Mouse (Mus musculus): ENCODE results near the gene Gm10337. TPM values are rescaled to one million over a fixed set of nuclear protein-coding genes. Genes with fewer than 3 reads are reported as not detected.
A peak's percentile ranks its signal among the peaks of the same experiment; 100 is the strongest.

Gm10337 gene
- total RNA-seq, 2 experiments from 2014 or later: not detected

DNA sequence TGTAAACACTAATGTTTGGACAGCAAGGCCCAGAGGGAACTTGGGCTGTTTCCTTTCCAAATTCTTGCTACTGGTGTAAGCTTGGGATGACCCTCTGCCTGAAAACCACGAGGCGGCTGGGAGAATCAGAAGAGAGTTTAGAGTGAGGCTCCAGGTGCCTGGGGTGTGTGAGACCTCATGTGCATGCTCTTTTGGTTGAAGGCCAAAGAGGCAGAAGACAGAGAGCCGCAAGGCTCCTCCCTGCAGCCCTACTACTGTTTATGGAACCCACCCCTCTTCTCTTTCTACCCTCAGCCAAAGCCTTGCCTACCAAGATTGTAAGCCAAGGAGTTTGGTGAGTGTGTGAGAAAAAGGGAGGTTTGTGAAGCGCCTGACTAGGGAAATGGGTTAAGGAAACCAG lies 12.3 kb downstream of the Gm10337 start:
- intact Hi-C loops (cut with DNase I): no loop called here

DNA sequence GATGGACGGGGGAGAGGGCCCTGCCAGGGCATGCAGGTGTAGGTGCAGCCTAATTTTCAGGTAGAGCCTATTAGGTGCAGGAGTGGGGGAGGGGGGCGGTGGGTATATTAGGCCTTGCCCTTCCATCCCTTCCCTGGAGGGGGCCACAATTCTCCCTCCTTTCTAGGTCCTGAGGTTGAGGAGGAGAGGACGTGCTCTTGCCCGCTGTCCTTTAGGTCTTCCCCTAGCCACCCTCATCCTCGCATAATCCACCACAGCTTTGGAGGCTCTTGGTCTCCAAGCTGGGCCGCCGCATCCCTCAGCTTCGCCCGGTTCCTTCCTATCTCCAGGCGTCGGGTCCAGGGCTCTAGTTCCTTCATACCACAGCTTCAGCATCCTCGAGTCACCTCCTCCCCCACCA lies 12.8 kb downstream of the Gm10337 start:
- intact Hi-C loops (cut with DNase I): no loop called here
- DNase-seq: no peak

More for the DNA sequence above, 12.3 kb downstream of the Gm10337 start:
- DNase-seq: no peak

DNA sequence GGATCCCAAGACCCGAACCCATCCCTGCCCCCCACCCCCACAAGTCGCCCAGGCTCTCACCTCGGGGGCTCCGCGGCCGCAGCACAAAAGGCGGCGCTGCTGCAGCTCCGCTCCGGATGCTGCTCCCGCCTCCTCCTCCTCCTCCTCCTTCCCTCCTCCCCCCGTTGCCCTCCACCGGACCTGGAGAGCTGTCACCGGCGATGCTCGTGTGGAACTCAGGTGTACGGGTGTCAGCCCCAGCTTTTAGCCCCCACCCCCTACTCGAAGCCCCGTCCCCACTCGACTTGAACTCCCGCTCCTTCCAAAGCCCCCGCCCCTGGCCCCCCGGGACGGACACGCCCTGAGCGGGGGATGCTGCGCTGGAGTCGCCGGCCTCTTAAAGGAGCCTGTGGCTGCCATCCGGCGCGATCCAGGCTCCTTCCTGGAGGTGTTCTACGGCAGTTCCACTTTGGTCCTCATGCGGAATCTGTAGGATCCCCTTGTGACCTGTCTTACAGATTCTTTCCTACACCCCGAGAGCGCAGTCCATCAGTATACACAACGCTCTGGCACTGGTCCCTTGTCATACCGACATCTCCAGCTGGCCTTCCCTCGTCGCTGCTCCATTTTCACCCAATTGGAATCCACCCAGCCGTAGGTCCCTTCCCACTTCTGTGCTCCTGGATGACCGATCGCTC lies 13.3 kb downstream of the Gm10337 start, which contains the start of gene Map3k12:
Gene Map3k12 (minus strand): TSS at position 337 of the 677 bp plus-strand sequence.
- intact Hi-C loops (cut with DNase I): no loop called here
- DNase-seq: peak; percentile 78

DNA sequence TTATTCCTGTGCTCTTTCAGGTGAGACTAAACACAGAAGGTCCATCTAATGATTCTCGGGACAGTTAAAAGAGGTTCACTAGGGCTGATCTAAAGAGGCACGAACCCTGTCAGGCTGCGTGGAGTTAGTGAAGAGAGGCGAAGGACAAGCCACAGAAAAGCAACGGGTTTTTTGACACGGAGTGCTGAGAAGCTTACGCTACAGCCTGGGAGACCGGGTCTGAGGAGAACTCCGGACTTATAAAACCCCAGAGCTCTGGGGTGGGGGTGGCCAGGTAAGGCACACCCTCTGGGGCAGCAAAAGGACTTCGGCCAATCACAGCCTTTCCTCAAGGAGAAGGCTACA lies 14.1 kb downstream of the Gm10337 start:
- DNase-seq: no peak
- intact Hi-C loops (cut with DNase I): no loop called here

DNA sequence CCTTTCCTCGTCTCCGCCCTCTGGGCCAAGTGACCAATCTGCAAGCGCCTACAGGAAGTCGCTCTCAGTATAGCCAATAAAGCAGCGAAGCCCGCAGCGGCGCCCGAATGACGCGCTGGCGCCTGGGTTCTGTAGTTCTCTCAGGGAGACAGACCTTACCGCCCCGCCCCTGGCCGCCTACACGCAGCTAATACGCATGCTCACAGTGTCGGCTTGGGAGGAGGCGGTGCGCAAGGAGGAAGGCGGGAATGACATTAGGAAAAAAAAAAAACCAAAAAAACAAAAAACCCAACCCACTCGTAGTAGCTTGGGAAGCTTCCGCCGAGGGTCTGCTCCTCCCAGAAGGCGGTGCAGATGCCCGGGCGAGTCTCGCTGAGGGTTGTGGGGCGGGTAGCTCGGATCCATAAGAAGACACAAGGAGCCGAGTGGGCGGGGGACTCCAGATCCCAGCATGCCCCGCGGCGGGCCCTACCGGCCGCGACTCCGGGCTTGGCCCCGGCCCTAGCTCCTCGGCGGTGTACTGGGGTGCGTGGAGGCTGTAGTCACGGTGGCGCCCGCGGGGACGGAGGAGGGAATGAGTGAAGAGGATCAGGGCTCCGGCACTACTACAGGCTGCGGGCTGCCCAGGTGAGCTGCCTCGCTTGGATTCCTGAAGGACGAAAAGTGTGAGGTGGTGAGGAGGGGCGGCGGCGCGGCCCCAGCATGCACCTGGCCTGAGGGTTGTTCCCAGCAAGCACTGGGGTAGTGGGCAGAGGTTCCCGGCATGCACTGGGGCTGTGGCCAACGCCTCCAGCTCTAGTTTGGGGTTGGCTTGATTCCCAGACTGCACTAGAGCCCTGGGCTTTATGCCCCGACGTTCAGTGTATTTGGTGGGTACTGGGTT lies 14.7 kb downstream of the Gm10337 start, which contains the start of gene Tarbp2:
Gene Tarbp2 (plus strand): TSS at position 217 of the 883 bp plus-strand sequence.
- intact Hi-C loops (cut with DNase I): no loop called here
- DNase-seq: peak; percentile 99

DNA sequence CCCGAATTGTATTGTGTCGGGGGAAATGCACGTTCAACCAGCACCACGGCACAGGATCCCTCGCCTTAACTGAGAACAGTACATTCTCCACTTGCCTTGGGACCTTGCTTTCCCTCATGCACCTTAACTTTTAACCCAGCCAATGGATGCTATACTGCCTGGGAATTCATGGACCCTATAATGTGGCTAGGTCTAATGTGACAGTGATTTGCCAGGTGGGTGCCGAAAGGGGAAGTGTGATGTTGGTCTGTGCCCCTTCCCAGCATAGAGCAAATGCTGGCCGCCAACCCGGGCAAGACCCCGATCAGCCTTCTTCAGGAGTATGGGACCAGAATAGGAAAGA lies 15.3 kb downstream of the Gm10337 start:
- intact Hi-C loops (cut with DNase I): no loop called here
- DNase-seq: no peak

DNA sequence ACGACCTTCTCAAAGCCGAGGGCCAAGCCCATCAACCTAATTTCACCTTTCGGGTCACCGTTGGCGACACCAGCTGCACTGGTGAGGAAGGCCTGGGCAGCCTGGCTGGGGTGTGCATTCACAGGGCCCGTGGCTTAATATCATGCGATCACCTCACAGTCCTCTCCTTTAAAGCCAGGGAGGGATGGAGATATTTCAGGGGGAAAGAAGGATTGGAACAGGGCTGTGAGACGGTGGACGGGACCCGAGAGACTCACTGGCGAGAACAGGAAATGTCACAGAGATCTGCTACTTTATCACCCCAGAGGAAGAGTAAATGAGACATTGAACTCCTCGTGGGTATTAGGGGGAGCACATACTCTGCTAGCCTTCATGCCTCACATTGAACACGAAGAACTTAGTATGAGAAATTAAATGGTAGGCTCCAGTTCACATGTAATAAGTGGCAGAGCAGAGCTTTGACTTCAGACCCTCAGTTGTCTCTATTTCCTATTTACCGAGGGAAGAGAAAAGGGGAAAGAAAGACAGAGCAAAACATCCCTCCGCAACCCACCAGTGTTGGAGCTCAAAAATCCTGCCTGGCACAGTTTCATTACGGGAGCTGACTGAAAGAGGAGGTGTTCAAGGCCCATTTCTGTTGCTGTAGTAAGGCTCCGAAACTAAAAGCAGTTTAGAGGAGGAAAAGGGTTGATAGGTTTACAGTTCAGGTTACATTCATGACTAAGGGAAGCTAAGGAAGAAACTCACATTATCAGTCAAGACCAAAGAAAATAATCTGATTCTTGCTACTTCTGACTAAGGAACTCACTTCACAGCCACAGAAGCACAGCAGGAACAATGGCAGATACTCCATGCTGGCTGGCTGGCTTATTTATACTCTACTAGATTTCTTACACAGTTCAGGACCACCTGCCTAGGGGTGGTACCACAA lies 16.0 kb downstream of the Gm10337 start:
- intact Hi-C loops (cut with DNase I): loop anchor here (10.0 kb wide), 1 partner anchor 135 kb away; no protein-coding TSS in a partner anchor
- DNase-seq: no peak

DNA sequence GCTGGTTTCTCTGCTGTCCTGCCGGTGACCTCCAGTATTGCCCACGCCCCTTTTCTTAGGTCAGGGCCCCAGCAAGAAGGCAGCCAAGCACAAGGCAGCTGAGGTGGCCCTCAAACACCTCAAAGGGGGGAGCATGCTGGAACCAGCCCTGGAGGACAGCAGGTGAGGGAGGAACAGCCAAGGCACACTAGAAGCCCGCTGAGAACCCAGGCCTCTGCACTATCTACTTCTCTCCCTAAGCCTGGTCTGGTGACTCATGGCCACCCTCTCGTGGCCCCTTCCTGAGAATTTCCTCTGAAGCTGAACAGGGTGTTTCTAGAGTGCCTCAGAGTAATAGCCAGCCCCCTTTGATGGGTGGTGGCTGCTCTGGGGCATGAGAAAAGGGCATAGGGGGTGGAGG lies 16.9 kb downstream of the Gm10337 start:
- intact Hi-C loops (cut with DNase I): loop anchor here (10.0 kb wide), 1 partner anchor 136 kb away; no protein-coding TSS in a partner anchor
- no peak for DNase-seq

DNA sequence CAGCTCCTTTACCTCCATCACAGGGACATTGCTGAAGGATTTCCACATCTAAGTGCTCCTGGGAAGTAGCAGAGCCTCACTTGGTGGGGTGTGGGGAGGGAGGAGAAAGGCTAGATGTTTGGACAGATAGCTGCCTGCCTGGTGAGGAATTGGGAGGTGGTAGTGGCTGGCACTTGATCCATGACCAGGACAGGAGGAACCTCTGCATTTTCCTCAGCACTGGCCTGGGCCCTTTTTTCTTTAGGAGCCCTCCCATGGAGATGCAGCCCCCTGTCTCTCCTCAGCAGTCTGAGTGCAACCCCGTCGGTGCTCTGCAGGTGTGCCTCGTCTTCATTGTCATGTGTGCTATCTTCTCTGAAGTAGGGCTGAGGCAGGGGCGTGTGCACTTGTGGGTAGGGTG lies 18.0 kb downstream of the Gm10337 start:
- intact Hi-C loops (cut with DNase I): loop anchor here (10.0 kb wide), 1 partner anchor 137 kb away; no protein-coding TSS in a partner anchor
- no peak for DNase-seq

DNA sequence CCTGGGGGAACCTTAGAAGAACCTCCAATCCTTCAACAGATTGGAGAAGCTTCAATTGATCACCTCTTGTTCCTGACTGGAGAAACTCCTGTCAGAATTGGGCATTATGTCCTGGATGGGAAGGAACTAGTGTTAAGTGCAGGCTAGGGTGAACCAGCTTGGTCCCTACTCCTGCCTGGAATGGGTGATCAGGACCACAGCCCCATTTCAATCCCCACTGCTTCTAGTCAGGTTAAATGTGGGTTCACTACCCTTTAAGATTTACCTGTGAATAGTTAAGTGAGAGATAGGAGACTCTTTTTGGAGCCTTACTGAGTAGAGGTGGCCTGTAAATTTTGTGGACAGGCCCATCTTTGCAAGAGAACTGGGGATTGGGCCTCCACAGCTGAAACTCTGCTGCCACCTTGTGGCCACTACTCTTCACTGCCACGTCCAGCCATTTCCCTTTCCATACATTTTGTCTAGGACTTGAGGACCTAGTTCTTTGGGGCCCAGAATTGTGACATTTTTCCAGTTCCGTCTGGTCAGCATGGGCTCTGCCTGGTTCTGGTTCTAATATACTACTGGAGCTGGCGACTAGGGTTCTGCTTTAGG lies 21.5 kb downstream of the Gm10337 start, which contains the start of gene Npff:
Gene Npff (minus strand): TSS at position 51 of the 594 bp plus-strand sequence.
- intact Hi-C loops (cut with DNase I): loop anchor here (5.0 to 10.0 kb wide), 3 partner anchors 140 to 1908 kb away; partner anchors contain the start of gene Dazap2
- DNase-seq: peak; percentile 77 to 84

DNA sequence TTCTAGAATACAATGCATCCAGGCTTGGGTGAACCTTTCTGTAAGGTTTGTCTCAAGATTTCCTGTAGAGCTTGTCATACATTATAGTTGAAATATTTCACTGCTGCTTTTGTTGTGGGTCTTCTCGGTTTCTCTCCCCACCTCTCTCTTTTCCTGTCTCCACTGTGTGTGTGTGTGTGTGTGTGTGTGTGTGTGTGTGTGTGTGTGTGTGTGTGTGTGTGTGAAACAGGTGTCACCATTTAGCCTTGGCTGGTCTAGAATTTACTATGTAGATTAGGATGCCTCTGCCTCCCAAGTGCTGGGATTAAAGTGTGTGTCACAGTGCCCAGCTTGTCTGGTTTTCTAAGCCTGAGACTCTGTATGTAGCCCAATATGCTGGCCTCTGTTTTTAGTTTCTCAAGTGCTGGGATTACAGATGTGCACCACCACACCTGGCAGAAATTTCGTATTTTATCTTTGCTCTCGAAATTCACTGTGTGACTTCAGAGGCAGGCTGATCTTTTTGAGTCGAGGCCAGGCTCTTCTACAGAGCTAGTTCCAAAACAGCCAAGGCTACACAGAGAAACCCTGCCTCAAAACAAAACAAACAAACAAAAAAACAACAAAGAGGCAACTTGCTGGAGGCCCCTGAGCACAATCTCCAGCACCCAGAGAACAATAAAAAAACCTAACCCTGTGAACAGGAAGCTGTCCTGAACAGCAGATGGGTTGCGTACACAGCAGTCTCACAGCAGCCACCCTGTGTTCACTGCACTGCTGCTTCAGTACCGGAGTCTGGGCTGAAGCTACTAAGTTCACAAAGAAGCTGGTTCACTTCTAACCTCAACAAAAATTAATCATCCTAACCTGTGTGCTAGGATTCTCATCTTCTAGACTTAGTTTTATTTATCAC lies 22.8 kb downstream of the Gm10337 start:
- no peak for DNase-seq
- intact Hi-C loops (cut with DNase I): loop anchor here (5.0 to 10.0 kb wide), 3 partner anchors 141 to 1909 kb away; partner anchors contain the start of gene Dazap2

DNA sequence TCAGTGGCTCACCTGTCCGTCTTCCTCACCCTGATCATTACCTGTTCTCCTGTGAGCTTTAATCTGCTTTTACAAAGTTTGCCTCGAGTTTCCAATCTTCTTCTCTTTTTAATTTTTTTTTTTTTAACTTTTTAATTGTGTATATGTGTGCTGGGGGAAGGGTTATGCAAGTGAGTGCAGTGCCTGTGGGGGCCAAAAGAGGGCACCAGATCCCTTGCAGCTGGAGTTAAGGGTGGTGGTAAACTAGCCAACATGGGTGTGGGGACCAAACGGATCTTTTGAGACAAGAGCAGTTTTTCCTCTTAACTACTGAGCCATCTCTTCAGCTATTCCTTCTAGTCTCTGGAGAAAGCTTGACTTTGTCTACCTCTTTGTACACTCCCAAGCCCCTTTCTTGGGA lies 24.4 kb downstream of the Gm10337 start:
- intact Hi-C loops (cut with DNase I): loop anchor here (5.0 to 10.0 kb wide), 3 partner anchors 139 to 1911 kb away; partner anchors contain the start of gene Dazap2
- DNase-seq: no peak

DNA sequence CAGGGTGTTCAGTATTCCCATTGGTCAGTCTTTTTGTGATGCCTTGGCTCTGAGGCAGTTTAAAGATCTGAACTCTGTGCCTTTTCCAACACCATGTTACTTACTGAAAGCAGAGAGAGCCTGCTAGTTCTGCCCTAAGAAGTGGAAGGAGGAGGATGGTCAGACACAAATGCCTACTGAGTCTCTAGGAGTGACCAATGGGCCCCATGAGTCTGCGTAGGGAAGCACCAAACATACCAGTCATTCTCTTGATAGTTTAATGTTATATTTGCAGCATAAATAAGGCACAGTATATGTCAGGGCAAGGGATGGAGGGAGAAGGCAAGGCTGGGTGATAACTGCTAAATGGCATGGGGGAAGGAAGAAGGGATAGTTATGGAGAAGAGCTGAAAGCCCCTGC lies 24.9 kb downstream of the Gm10337 start:
- intact Hi-C loops (cut with DNase I): loop anchor here (5.0 to 10.0 kb wide), 3 partner anchors 139 to 1911 kb away; partner anchors contain the start of gene Dazap2
- no peak for DNase-seq

DNA sequence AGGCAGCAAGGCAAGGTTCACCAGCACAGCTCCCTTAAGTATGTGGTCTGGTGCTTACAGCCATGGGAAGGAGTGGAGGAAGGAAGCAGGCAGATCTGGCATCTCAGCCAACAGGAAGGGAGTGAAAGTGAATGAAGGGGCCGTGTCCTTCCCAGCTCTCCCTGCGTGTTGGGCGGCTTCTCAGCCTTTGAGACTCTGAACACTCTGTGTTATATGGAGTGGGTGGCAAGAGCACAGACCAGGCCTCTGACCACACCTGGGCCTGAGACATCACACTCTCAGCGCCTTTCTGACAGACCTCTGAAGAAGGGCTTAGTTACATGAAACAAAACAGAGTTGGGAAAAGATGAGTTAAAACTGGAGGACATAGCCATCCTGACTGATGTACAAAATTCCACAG lies 27.0 kb downstream of the Gm10337 start:
- no peak for DNase-seq
- intact Hi-C loops (cut with DNase I): no loop called here

DNA sequence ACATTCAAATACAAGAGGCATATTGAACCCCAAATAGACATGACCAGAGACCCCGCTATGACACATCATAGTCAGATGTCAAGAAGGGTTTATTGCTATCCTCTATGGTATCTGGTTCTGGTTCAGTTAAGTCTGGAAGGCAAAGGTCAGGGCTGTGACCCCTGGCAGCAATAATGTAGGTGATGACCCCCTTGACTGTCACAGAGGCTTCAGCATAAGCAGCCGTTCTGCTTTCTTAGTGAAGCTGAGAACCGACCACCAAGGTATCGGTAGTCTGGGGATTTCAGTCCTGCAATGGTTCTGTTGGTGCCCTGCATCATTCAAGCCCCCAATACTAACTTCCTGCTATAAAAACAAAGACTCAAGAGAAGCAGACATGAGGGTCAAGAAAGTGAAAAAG lies 28.1 kb downstream of the Gm10337 start:
- no peak for DNase-seq
- intact Hi-C loops (cut with DNase I): no loop called here

DNA sequence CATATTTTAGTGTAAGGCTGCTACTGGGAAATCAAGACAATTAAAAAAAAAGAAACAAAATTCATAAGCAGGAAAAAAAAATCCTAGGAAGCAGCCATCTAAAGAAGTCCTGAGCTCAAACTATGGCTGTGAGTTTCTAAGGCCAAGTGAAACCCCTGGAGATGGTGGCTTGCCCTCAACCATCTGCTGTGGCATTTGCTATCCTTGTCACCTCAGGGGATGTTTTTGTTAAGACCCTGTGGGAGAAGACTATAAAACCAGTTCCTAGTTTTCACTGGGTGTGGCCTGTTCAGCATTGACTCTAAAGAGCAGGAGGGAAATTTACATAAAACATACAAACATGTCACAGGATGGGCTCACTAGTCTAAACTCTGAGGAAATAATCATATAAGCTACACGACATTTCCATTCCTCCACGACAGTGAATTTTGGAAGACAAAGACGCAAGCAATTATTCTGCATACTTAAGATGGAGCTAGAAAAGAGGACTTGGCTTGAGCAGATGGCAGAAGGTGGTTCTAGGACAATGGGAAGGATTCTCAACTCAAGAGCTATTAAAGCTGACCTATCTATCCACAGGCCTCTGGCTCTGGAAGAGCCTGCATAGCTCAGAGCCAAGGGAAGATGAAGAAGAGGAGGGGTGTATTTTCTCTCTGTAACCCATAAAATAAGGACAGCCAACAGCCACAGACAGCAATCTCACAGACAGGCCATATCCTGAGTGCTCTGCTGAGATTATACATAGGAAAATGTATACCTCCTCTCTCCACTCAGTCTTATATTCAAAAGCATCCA lies 28.8 kb downstream of the Gm10337 start:
- no peak for DNase-seq
- intact Hi-C loops (cut with DNase I): no loop called here

DNA sequence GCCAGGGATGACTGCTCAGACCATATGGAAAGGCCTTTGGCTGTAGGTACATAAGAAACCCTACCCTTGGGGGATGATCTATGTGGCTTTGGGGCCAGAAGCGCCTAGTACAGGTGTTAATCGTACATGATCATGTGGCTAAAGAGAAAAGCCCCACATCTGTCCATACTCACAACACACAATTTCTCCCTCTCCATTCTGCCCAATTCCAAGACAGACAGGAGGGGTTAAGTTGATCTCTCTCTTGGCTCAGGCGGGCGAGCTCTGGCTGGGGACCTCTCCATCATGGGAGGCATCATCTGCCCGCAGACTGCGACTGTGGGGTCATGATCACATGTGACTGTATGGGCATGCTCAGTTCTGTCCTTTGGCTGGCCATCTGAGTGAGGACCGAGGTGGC lies 30.4 kb downstream of the Gm10337 start:
- DNase-seq: no peak
- intact Hi-C loops (cut with DNase I): no loop called here

DNA sequence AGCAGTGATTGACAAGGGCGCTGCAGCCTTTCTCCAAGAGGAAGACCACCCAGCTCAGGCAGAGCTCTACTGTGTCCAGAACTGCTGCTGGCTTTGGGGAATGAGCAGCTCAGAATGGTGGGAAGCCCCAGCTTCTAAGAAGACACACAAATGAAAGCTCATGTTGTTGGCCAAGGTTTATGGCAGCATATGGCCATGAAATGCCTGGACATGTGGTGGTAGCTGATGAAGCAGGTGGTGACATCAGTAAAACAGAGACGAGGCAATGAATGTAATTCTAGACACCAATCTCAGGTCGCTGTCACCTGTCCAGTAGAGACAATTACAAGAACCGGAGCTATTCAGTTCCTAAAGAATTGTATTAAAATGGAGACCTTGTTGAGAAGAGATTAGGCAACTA lies 41.3 kb downstream of the Gm10337 start:
- intact Hi-C loops (cut with DNase I): no loop called here
- DNase-seq: no peak
